Mouse (Mus musculus): Measurements from ENCODE around the gene Prss35. TPM values are rescaled to one million over a fixed set of nuclear protein-coding genes. Genes with fewer than 3 reads are reported as not detected.

Gene Prss35
- polyA plus RNA-seq, 1 experiment from 2014 or later, result 9.6 TPM

DNA sequence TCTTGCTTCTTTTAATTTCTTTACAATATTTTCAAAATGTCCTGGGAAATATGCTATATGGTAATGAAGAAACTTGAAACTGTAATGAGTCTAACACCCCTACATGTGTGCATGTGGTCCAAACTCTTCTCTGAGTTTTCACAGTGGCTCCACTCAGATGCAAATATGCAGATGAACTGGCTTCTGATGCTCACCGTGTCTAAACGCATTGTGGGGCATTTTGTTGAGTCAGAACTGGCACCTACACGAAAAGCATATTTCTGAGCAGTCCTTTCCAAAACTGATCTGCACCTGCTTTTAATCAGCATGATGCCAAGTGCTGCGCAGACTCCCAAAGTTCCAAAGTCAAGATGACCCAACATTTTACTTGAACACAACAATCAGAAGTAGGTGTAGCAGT lies 54.1 kb downstream of the Prss35 start:
- 85% methylated on average over 4 of the region's 4 CpGs for WGBS
- no peak overlapping the region for H3K9ac ChIP-seq (ENCODE audit: low read length)
- ATAC-seq (replicated peaks; ENCODE audit: low FRiP score, low TSS enrichment, low read depth), result no peak
- no peak overlapping the region for H3K4me3 ChIP-seq (ENCODE audit: low read depth, low read length)
- no peak for DNase-seq (ENCODE audit: low spot score)
- no peaks in the 10 kb centered on the region for H3K4me1 ChIP-seq (replicated peaks; ENCODE audit: control insufficient read depth, insufficient read depth, low read length)
- 0 out of 2 replicates have a peak, but pooled peaks cover 3% of the 10 kb centered on the region for H3K27me3 ChIP-seq (replicated peaks; ENCODE audit: control insufficient read depth, insufficient read depth, low read length)
- no peaks in the 10 kb centered on the region for H3K9me3 ChIP-seq (ENCODE audit: control insufficient read depth, low read length)
- no peak overlapping the region for H3K27ac ChIP-seq (ENCODE audit: low read depth)
- H3K4me2 ChIP-seq (ENCODE audit: low read length), result no peak overlapping the region
- H3K36me3 ChIP-seq (ENCODE audit: control insufficient read depth, insufficient read depth, low read length), result no peaks in the 10 kb centered on the region

GRCm38 (mm10) chr9:86798129-86798528 lies 54.7 kb downstream of the Prss35 start:
- Histone ChIP-seq H3K27ac (ENCODE audit: low read depth) (no peak overlapping the region), H3K4me3 (ENCODE audit: low read depth, low read length) (no peak overlapping the region), H3K36me3 (ENCODE audit: control insufficient read depth, insufficient read depth, low read length) (no peaks in the 10 kb centered on the region), H3K27me3 (replicated peaks; ENCODE audit: control insufficient read depth, insufficient read depth, low read length) (peaks cover 3% of the 10 kb centered on the region; the same call in 1 of the 2 replicates), H3K4me1 (replicated peaks; ENCODE audit: control insufficient read depth, insufficient read depth, low read length) (no peaks in the 10 kb centered on the region), H3K9ac (ENCODE audit: low read length) (no peak overlapping the region), H3K9me3 (ENCODE audit: control insufficient read depth, low read length) (no peaks in the 10 kb centered on the region), H3K4me2 (ENCODE audit: low read length) (no peak overlapping the region)
- ATAC-seq (replicated peaks; ENCODE audit: low FRiP score, low TSS enrichment, low read depth) (no peak), DNase-seq (ENCODE audit: low spot score) (no peak)
- WGBS, result 85% methylated on average over 5 of the region's 5 CpGs

DNA sequence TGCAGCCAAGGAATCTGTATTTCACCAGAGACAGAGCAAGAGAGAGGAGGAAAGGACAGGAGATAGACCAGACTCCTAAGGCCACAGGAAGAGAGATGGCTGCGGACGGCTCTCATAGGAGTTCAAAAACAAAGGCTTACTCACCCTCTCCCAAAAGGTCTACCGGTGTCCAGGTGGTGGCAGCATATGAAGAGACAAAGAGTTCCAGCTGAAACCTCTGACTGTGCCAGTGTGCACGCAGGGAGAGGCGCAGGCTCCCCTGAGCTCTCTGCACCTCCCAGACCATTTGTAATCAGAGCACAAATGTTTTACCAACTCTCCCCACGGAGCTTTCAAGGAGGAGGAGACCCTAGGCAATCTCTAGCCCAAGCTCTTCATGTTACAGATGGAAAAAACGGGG lies 55.2 kb downstream of the Prss35 start:
- WGBS, result 37% methylated on average over 7 of the region's 7 CpGs
- no peak overlapping the region for H3K4me2 ChIP-seq (ENCODE audit: low read length)
- no peak overlapping the region for H3K9ac ChIP-seq (ENCODE audit: low read length)
- H3K36me3 ChIP-seq (ENCODE audit: control insufficient read depth, insufficient read depth, low read length), result no peaks in the 10 kb centered on the region
- ATAC-seq (replicated peaks; ENCODE audit: low FRiP score, low TSS enrichment, low read depth) (no peak), DNase-seq (ENCODE audit: low spot score) (no peak)
- H3K27me3 ChIP-seq (replicated peaks; ENCODE audit: control insufficient read depth, insufficient read depth, low read length), result peaks cover 3% of the 10 kb centered on the region; the same call in 1 of the 2 replicates
- no peak overlapping the region for H3K4me3 ChIP-seq (ENCODE audit: low read depth, low read length)
- no peaks in the 10 kb centered on the region for H3K9me3 ChIP-seq (ENCODE audit: control insufficient read depth, low read length)
- H3K27ac ChIP-seq (ENCODE audit: low read depth), result no peak overlapping the region
- no peaks in the 10 kb centered on the region for H3K4me1 ChIP-seq (replicated peaks; ENCODE audit: control insufficient read depth, insufficient read depth, low read length)

DNA sequence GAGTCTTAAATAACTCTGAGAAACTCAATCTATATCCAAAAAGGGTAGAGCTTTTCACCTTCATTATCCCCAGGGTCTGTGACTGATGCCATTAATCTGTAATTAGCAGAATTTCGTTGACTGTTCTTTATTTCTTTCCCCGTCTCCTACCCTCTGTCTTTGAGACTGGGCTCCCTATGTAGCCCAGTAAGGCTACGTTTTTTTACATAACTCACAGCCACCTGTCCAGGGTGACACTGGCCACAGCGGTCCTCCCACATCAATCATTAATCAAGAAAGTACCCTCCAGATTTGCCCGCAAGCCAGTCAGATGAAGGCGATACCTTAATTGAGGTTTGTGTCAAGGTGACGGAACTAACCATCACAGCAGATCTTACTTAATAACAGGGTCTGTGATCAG lies 55.6 kb downstream of the Prss35 start:
- no peaks in the 10 kb centered on the region for H3K36me3 ChIP-seq (ENCODE audit: control insufficient read depth, insufficient read depth, low read length)
- no peak for DNase-seq (ENCODE audit: low spot score)
- H3K27ac ChIP-seq (ENCODE audit: low read depth), result no peak overlapping the region
- H3K9me3 ChIP-seq (ENCODE audit: control insufficient read depth, low read length), result no peaks in the 10 kb centered on the region
- ATAC-seq (replicated peaks; ENCODE audit: low FRiP score, low TSS enrichment, low read depth), result no peak
- H3K27me3 ChIP-seq (replicated peaks; ENCODE audit: control insufficient read depth, insufficient read depth, low read length), result peaks cover 3% of the 10 kb centered on the region; the same call in 1 of the 2 replicates
- no peak overlapping the region for H3K9ac ChIP-seq (ENCODE audit: low read length)
- no peak overlapping the region for H3K4me2 ChIP-seq (ENCODE audit: low read length)
- H3K4me1 ChIP-seq (replicated peaks; ENCODE audit: control insufficient read depth, insufficient read depth, low read length), result no peaks in the 10 kb centered on the region
- H3K4me3 ChIP-seq (ENCODE audit: low read depth, low read length), result no peak overlapping the region
- WGBS, result 63% methylated on average over 7 of the region's 7 CpGs

GRCm38 (mm10) chr9:86800600-86801163 lies 57.2 kb downstream of the Prss35 start:
- H3K9me3 ChIP-seq (ENCODE audit: control insufficient read depth, low read length), result no peaks in the 10 kb centered on the region
- no peak overlapping the region for H3K4me3 ChIP-seq (ENCODE audit: low read depth, low read length)
- no peak overlapping the region for H3K9ac ChIP-seq (ENCODE audit: low read length)
- peaks cover 3% of the 10 kb centered on the region; the same call in 1 of the 2 replicates for H3K27me3 ChIP-seq (replicated peaks; ENCODE audit: control insufficient read depth, insufficient read depth, low read length)
- WGBS, result 31% methylated on average over 3 of the region's 3 CpGs
- DNase-seq (ENCODE audit: low spot score), result no peak
- 0 out of 2 replicates have a peak, but pooled peaks have one; percentile 23 for ATAC-seq (replicated peaks; ENCODE audit: low FRiP score, low TSS enrichment, low read depth)
- no peak overlapping the region for H3K4me2 ChIP-seq (ENCODE audit: low read length)
- no peaks in the 10 kb centered on the region for H3K4me1 ChIP-seq (replicated peaks; ENCODE audit: control insufficient read depth, insufficient read depth, low read length)
- no peak overlapping the region for H3K27ac ChIP-seq (ENCODE audit: low read depth)
- no peaks in the 10 kb centered on the region for H3K36me3 ChIP-seq (ENCODE audit: control insufficient read depth, insufficient read depth, low read length)

Other genes with a start within 250 kb of the Prss35 start
- gene Pgm3, start 171.8 kb upstream of the Prss35 start, polyA plus RNA-seq (2014; fragmentation: Nextera tagmentation; extraction: Ambion mirVana), result 32.3 and 34.0 TPM in 2 replicates
- gene Rwdd2a, start 171.7 kb upstream of the Prss35 start, polyA plus RNA-seq (2014; fragmentation: Nextera tagmentation; extraction: Ambion mirVana), result 2.4 and 4.2 TPM in 2 replicates
- gene Me1, start 47.7 kb upstream of the Prss35 start, polyA plus RNA-seq (2014; fragmentation: Nextera tagmentation; extraction: Ambion mirVana), result 11.2 and 11.6 TPM in 2 replicates
- 4.1 and 4.9 TPM in 2 replicates for gene Snap91, start 137.0 kb downstream of the Prss35 start, polyA plus RNA-seq (2014; fragmentation: Nextera tagmentation; extraction: Ambion mirVana)